Mouse (Mus musculus): ENCODE measurements at regions not wholly inside any gene's neighbourhood (a gene's known extent, or its start where the extent isn't known, plus 50 kb on each side); places are given as distances from the start of the nearest gene placed in this dataset.

DNA sequence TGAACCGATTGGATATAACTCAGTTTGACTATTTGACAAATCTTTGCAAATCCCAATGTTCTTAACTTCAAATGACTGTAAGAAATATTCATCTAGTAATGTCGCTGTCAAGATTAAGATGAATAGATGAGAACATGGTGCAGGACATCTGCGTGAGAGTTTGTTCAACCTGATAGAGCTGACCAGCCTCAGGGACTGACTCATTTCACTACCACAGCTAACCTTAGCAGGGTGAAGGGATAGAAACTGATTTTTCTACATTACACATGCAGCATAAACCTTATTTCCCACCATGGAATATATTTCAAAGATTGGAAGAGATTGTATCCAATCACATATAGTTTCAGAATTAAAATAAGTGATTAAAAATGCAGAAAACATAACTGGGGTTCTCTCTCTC, 507.8 kb upstream of the Gulo start:
- 78% methylated on average over 3 of the region's 3 CpGs for WGBS
- ATAC-seq (ENCODE audit: insufficient read depth) = no peak
- no peak overlapping the region for H3K4me2 ChIP-seq
- H3K27ac ChIP-seq (ENCODE audit: low read depth) = no peak overlapping the region
- TF ChIP-seq CTCF (IDR thresholded peaks at IDR 0.05; ENCODE audit: low read depth) = no peak
- no peaks in the 10 kb centered on the region for H3K9me3 ChIP-seq (ENCODE audit: low read depth, low read length)
- H3K36me3 ChIP-seq (ENCODE audit: insufficient read depth) = no peaks in the 10 kb centered on the region
- DNase-seq = no peak
- H3K4me3 ChIP-seq (ENCODE audit: low read depth, low read length) = no peak overlapping the region
- H3K27me3 ChIP-seq (ENCODE audit: insufficient read depth, low read length) = no peaks in the 10 kb centered on the region
- no peaks in the 10 kb centered on the region for H3K4me1 ChIP-seq (ENCODE audit: insufficient read depth)
- H3K9ac ChIP-seq = no peak overlapping the region

- 71% methylated on average over 5 of the region's 5 CpGs for WGBS
Measured at GRCm38 (mm10) chr14:66510750-66511149, 501.7 kb upstream of the Gulo start.

DNA sequence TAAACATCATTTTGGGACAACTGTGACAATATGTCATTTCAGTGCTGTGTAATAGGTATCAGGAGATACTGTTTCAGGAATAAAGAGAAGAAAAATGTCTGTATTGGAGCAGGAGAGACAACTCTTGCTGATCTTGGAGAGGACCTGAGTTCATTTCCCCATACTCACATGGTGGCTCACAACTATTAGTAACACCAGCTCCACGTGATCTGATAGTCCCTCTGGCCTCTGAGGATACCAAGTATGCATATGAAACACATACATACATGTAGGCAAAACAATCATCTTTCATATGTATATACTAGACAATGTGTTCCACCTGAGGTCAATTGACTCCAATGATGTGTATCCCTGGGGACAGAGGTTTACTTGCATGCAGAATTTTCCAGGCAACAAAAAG, 501.2 kb upstream of the Gulo start:
- 30% methylated on average over 1 of the region's 1 CpGs for WGBS
- H3K27ac ChIP-seq (ENCODE audit: low read depth) = no peak overlapping the region
- TF ChIP-seq CTCF (IDR thresholded peaks at IDR 0.05; ENCODE audit: low read depth) = no peak

More at GRCm38 (mm10) chr14:66510750-66511149, 501.7 kb upstream of the Gulo start:
- Histone ChIP-seq H3K4me2 (no peak overlapping the region), H3K9ac (no peak overlapping the region), H3K9me3 (ENCODE audit: low read depth, low read length) (no peaks in the 10 kb centered on the region), H3K4me1 (ENCODE audit: insufficient read depth) (no peaks in the 10 kb centered on the region), H3K27ac (ENCODE audit: low read depth) (no peak overlapping the region), H3K27me3 (ENCODE audit: insufficient read depth, low read length) (no peaks in the 10 kb centered on the region), H3K4me3 (ENCODE audit: low read depth, low read length) (no peak overlapping the region), H3K36me3 (ENCODE audit: insufficient read depth) (no peaks in the 10 kb centered on the region)
- TF ChIP-seq CTCF (IDR thresholded peaks at IDR 0.05; ENCODE audit: low read depth) = no peak
- DNase-seq (no peak), ATAC-seq (ENCODE audit: insufficient read depth) (no peak)

DNA sequence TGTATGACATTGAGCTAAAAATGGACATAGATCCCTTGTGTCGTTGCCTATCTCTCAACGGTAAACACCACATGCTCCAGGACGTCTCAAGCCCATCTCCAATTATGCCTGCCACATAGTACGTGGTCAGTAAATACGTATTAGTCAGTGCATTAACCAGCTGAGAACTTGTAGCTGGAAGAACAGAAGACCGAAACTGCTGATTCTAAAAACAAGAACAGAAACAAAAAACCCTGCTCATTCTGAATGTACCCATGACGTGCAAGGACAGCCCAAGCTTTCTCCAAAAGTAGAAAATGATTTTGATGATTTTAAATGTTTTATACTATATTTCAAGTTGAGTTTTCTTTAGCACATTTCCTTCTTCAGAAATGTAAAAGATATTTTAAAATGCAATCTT, 500.7 kb upstream of the Gulo start:
- Histone ChIP-seq H3K36me3 (ENCODE audit: insufficient read depth) (no peaks in the 10 kb centered on the region), H3K27ac (ENCODE audit: low read depth) (no peak overlapping the region), H3K4me1 (ENCODE audit: insufficient read depth) (no peaks in the 10 kb centered on the region), H3K4me2 (no peak overlapping the region), H3K9me3 (ENCODE audit: low read depth, low read length) (no peaks in the 10 kb centered on the region), H3K4me3 (ENCODE audit: low read depth, low read length) (no peak overlapping the region), H3K9ac (no peak overlapping the region), H3K27me3 (ENCODE audit: insufficient read depth, low read length) (no peaks in the 10 kb centered on the region)
- 84% methylated on average over 7 of the region's 7 CpGs for WGBS
- no peak for TF ChIP-seq CTCF (IDR thresholded peaks at IDR 0.05; ENCODE audit: low read depth)
- no peak for ATAC-seq (ENCODE audit: insufficient read depth)
- no peak for DNase-seq

More for the DNA sequence above, 501.2 kb upstream of the Gulo start:
- H3K27me3 ChIP-seq (ENCODE audit: insufficient read depth, low read length) = no peaks in the 10 kb centered on the region
- H3K36me3 ChIP-seq (ENCODE audit: insufficient read depth) = no peaks in the 10 kb centered on the region
- DNase-seq (no peak), ATAC-seq (ENCODE audit: insufficient read depth) (no peak)
- no peak overlapping the region for H3K9ac ChIP-seq
- H3K4me1 ChIP-seq (ENCODE audit: insufficient read depth) = no peaks in the 10 kb centered on the region
- no peaks in the 10 kb centered on the region for H3K9me3 ChIP-seq (ENCODE audit: low read depth, low read length)
- no peak overlapping the region for H3K4me3 ChIP-seq (ENCODE audit: low read depth, low read length)
- no peak overlapping the region for H3K4me2 ChIP-seq

DNA sequence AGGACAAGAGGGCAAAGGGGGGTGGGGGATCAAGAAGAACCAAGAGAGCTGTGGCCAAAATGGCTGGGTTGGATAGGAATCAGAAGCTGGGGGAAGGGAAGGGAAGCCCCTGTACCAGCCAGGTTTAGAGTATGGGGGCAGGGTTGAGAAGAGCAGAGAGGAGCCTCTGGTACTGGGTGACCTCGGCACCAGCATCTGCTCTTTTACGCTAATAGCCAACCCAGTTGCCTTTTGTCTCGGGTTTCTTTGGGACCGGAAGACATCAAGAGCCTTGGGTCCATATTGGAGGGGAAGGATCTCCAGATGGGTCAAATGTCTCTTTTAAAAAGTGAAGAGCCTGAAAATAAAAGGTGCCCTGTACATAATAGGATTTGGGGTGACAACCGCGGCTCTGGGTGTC, 493.0 kb upstream of the Gulo start:
- ATAC-seq (ENCODE audit: insufficient read depth) = no peak
- no peaks in the 10 kb centered on the region for H3K4me1 ChIP-seq (ENCODE audit: insufficient read depth)
- no peak overlapping the region for H3K4me3 ChIP-seq (ENCODE audit: low read depth, low read length)
- H3K36me3 ChIP-seq (ENCODE audit: insufficient read depth) = no peaks in the 10 kb centered on the region
- H3K27me3 ChIP-seq (ENCODE audit: insufficient read depth, low read length) = no peaks in the 10 kb centered on the region
- 81% methylated on average over 6 of the region's 6 CpGs for WGBS
- no peaks in the 10 kb centered on the region for H3K9me3 ChIP-seq (ENCODE audit: low read depth, low read length)
- no peak for TF ChIP-seq CTCF (IDR thresholded peaks at IDR 0.05; ENCODE audit: low read depth)
- no peak overlapping the region for H3K9ac ChIP-seq
- DNase-seq = no peak
- H3K4me2 ChIP-seq = no peak overlapping the region
- no peak overlapping the region for H3K27ac ChIP-seq (ENCODE audit: low read depth)

GRCm38 (mm10) chr14:66499896-66500295, 490.9 kb upstream of the Gulo start:
- H3K4me2 ChIP-seq = peak overlapping the region; percentile 46
- H3K4me3 ChIP-seq (ENCODE audit: low read depth, low read length) = no peak overlapping the region
- no peaks in the 10 kb centered on the region for H3K27me3 ChIP-seq (ENCODE audit: insufficient read depth, low read length)
- DNase-seq (peak; percentile 92), ATAC-seq (ENCODE audit: insufficient read depth) (peak; percentile 94)
- no peak for TF ChIP-seq CTCF (IDR thresholded peaks at IDR 0.05; ENCODE audit: low read depth)
- H3K36me3 ChIP-seq (ENCODE audit: insufficient read depth) = no peaks in the 10 kb centered on the region
- H3K9ac ChIP-seq = no peak overlapping the region
- H3K4me1 ChIP-seq (ENCODE audit: insufficient read depth) = no peaks in the 10 kb centered on the region
- 17% methylated on average over 11 of the region's 11 CpGs for WGBS
- H3K9me3 ChIP-seq (ENCODE audit: low read depth, low read length) = no peaks in the 10 kb centered on the region
- H3K27ac ChIP-seq (ENCODE audit: low read depth) = peak overlapping the region; percentile 67; the same call in 1 of the 2 replicates

- H3K27ac ChIP-seq (ENCODE audit: low read depth) = no peak overlapping the region
- no peak overlapping the region for H3K9ac ChIP-seq
- H3K9me3 ChIP-seq (ENCODE audit: low read depth, low read length) = no peaks in the 10 kb centered on the region
- no peaks in the 10 kb centered on the region for H3K4me1 ChIP-seq (ENCODE audit: insufficient read depth)
- H3K27me3 ChIP-seq (ENCODE audit: insufficient read depth, low read length) = no peaks in the 10 kb centered on the region
- ATAC-seq (ENCODE audit: insufficient read depth) = no peak
- H3K36me3 ChIP-seq (ENCODE audit: insufficient read depth) = no peaks in the 10 kb centered on the region
- WGBS = 80% methylated on average over 1 of the region's 1 CpGs
- no peak overlapping the region for H3K4me2 ChIP-seq
- no peak overlapping the region for H3K4me3 ChIP-seq (ENCODE audit: low read depth, low read length)
- no peak for DNase-seq
- TF ChIP-seq CTCF (IDR thresholded peaks at IDR 0.05; ENCODE audit: low read depth) = no peak
Measured at GRCm38 (mm10) chr14:66495146-66495545, 486.1 kb upstream of the Gulo start.

DNA sequence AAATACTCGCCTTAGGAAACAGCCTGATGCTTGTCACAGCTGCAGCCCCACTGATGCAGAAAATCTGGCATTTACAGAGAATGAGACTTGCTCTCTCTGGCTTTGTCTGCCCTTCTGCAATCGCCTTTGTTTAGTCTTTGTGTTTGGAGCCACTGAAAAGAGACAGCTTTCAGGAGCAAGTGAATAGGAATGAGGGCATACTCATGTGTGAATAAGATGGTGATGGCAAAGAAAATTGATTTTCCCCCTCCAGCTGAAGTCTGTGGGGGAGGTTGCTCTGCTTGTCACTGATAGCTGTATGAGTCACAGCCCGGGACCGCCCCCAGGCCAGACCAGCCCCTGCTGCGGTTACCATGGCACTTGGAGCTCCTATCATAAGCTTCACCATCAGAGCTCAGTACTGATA, 485.5 kb upstream of the Gulo start:
- ATAC-seq (ENCODE audit: insufficient read depth) (peak; percentile 95), DNase-seq (peak; percentile 76)
- no peak overlapping the region for H3K9ac ChIP-seq
- no peaks in the 10 kb centered on the region for H3K9me3 ChIP-seq (ENCODE audit: low read depth, low read length)
- 11% methylated on average over 5 of the region's 5 CpGs for WGBS
- H3K4me2 ChIP-seq = no peak overlapping the region
- H3K4me1 ChIP-seq (ENCODE audit: insufficient read depth) = no peaks in the 10 kb centered on the region
- no peaks in the 10 kb centered on the region for H3K36me3 ChIP-seq (ENCODE audit: insufficient read depth)
- no peak for TF ChIP-seq CTCF (IDR thresholded peaks at IDR 0.05; ENCODE audit: low read depth)
- peak overlapping the region; percentile 13; the same call in 1 of the 2 replicates for H3K27ac ChIP-seq (ENCODE audit: low read depth)
- H3K27me3 ChIP-seq (ENCODE audit: insufficient read depth, low read length) = no peaks in the 10 kb centered on the region
- no peak overlapping the region for H3K4me3 ChIP-seq (ENCODE audit: low read depth, low read length)
